Mouse (Mus musculus) T-helper 1 cell (primary cell): ENCODE measurements around the gene Gm10272.

ENCODE experiments used
- in situ Hi-C: fragments of 300-600 bp; cut with MboI, MseI; formaldehyde crosslinking; loops from one replicate; pipeline ENCODE4 v1.15.1; 2025; ENCODE audit warnings: high pct_unique_total_duplicates

The Gm10272 gene

DNA sequence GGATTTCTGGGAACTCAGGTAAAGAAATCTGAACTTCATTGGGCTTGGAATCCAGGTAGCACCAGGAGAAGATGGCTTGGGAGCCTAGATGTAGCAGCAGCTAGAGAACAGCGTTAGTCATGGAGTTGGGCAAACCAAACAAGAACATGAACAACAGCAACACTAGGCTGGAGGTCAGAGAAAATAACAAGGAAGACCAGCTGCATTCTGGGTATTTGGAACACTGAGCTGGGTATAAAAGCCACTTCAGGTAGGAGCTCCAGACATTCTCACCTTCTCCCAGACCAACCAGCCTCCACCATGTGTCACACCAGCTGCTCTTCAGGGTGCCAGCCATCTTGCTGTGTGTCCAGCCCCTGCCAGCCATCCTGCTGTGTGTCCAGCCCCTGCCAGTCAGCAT, at the start of gene Gm10272:
Gene Gm10272 (plus strand): TSS at position 301 of the 400 bp plus-strand sequence.
- in situ Hi-C loops = loop anchor here (25.0 kb wide), 1 partner anchor 1031 kb away; no protein-coding TSS in a partner anchor

DNA sequence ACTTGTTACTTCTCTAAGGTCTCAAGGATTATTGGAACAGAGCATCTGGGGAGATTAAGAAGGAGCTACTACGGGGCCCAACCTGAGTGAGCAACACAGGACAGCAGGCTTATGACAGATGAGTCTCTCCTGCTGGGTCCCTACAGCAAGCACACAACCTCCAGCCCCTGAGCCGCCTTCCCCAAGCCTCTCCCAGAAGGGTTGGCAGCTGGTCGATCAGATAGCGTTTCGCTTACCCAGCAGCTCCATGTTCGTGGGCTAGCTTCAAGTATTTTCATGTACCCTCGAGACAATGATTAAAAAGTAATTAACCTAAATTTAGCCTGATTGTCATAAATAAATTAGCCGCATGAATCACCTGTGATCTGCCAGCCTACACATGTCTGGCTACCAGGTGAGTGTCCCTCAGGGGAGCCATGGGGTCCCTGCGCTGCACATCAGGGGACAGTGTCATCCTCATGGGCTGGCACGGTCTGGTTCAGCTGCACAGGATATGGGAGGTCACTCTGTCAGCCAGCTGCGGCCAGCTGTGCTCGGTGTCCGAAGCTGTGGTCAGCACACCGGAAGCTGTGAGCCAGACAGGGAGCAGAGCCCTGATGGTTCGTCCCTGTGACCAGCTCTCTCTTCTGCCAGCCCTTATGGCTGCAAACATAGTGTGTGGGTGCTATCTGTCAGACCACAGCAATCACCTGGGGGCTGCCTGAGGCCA, 48.0 kb upstream of the Gm10272 start:
- in situ Hi-C loops = no loop called here

DNA sequence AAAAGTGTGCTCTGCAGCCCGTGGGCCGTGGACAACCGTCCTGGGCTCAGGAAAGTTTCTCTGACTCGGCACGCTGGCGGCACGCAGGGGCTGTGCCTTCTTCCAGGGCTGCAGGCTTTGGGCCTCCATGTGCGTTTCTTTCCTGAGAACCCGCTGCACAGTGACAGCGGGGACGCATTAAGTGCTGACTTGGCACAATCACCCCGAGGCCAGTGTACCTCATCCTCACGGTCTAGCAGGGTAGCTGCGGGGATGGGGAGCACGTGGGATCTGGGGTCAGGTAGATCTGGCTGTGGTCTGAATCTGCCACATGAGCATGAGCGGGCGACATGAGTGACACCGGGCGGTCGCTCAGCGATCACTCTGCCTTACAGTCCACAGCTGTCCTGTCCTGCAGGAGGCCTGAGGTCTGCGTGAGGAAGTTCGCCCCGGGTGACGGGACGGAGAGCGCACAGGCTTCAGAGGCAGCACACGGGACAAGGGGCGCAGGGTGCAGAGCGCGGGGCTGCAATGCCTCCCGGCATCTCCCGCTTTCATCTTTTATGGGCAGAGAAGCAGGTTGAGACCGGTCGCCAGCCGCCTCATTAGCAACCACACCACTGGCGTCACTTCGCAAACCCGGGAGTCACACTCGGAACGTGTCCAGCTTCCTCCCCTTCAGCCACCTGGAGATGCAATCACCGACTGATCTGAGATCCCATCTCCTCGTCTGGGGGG, 42.3 kb upstream of the Gm10272 start:
- in situ Hi-C loops = no loop called here

DNA sequence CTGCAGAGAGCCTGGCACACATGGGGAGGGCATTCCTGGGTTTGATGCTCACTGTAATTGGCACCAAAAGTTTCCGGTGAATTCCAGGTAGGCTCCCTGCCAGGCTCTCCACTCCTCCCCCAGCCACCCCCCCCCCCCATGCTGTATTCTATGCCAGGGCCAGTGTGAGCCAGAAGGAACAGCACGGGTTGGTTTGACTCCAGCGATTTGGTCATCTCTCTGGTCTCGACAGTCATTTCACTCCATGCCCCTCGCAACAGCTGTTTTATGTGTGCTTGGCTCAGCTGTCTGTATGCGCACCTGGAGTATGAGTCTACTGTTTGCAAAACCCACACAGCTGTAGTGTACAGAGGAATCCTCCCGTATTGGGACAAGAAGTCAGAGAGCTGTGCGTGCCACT, 40.1 kb upstream of the Gm10272 start:
- in situ Hi-C loops = no loop called here

DNA sequence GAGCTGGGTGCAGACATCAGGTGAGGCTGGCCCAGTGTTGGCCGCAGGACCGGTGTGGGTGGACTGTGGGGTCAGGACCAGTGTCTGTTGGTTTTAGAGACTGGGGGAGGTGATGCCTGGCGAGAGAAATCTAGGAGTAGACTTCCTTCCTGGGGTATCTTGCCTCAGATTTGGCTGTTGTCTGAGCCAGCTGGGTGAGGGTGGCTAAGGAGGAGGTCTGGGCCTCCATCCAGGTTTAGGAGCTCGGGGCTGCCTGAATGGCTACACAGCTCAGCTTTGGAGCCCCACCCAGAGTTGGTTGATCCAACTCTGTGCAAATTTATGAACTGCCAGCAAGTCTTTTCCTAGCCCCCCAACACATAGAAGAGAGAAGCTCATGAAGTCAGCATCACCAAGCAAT, 39.0 kb upstream of the Gm10272 start:
- in situ Hi-C loops = no loop called here

DNA sequence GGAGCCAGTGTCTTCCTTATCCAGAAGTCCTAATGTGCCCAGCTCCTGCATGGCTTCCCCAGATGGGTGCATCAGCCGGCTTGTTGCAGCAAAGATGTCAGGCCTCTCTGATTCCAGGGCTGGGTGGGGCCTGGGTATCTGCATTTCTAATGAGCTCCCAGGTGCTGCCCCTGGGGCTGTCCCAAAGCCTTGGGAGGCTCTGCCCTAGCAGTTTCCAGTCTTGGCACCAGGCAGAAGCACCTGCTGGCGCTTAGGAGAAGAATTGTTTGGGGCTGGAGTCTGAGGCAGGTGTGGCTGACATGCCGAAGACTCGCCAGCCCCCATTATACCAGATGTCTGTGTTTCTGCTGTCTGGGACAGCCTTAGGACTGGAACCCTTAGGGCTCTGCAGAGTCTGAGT, 35.7 kb upstream of the Gm10272 start:
- in situ Hi-C loops = no loop called here

DNA sequence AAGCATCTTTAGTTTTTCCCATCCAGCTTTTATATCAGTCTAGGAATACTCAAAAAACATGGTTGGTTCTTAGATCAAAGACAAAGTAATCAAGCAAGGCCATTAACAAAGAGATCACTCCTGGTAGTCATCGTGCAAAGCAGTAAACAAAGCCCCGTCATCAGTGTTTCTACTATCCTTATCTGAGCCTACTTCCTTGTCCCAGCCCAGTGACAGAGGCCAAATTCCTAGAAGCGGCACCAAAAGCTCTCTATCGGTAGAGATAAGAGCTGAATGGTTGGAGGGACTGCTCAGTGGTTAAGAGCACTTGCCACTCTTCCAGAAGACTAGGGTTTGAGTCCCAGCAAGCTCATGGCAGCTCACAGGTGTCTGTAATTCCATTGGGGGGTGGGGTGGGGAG, 34.9 kb upstream of the Gm10272 start:
- in situ Hi-C loops = no loop called here

DNA sequence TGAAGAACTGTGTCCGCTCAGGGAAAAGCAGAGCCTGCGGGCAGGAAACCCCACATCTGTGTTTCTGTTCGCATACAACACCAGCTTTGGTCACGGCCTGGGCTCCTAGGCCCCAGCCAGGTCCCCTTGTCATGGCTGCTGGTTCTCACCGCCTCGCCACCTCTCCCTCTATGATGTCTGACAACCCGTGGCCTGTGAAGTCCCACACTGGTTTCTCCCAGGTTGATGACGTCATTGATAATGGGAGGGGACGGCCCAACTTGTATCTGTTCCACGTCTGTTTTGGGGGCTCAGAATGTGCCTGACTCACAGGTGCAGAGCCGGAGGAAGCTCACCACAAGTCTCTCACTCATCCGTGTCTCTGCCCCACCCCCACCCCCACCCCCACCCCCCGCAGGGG, 32.7 kb upstream of the Gm10272 start:
- in situ Hi-C loops = no loop called here

DNA sequence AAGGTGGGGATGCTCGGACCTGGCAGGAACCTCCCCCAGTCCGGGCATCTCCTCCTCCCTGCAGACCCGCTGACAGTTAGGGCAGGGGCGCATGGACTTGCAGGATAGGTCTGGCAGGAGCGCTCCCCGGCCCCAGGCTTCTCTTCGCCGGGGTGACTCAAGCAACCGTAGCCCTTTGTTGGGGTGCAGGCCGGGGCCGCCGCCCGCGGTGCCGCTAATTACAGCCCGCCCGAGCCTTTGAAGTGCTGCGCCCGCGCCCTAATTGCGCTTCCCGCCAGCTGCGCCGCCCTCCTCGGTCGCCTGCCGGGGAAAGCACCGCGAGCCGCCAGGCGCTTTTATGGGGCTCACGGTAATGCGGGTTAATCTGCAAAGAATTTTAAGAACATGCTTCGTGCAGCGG, 28.9 kb upstream of the Gm10272 start:
- in situ Hi-C loops = loop anchor here (25.0 kb wide), 1 partner anchor 1960 kb away; the partner anchor contains the start of genes Odf3l2 and Shc2

DNA sequence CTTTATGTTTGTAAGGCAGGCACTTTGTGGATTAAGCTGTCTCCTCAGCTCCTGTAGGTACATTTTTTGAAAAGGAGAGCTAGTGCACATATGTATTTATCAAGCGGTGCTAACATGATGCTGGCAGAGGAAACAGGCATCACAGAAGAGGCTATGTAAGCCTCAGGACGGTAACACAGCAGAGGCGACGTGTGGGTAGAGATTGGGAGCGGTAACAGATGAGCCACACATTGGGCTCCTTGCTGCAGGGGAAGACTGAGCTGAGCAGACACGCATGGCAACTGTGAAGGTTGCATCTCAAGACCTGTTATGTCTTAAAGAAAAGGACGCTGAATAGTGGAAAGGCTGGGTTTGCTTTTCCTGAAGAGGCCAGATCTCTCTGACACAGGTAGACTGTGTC, 23.4 kb upstream of the Gm10272 start:
- in situ Hi-C loops = loop anchor here (25.0 kb wide), 1 partner anchor 1954 kb away; the partner anchor contains the start of genes Odf3l2 and Shc2

DNA sequence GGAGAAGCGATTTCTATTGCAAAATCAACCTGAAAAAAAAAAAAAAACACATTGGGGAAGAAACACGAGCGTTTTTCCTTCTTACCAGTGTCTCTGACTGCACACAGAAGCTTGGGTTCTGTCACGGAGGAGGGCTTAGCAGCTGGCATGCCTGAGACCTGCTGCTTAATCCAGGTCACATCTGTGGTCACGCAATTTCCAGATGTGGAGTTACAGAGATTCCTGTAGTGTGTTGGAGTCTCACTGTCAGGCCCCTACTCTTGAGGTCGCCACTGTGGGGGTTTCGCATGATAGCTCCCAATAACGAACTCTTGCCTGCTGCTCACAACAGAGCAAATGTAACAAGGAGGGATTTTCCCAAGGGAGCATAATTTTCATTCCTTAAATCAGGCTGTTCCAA, 22.2 kb upstream of the Gm10272 start:
- in situ Hi-C loops = loop anchor here (25.0 kb wide), 1 partner anchor 1953 kb away; the partner anchor contains the start of genes Odf3l2 and Shc2

DNA sequence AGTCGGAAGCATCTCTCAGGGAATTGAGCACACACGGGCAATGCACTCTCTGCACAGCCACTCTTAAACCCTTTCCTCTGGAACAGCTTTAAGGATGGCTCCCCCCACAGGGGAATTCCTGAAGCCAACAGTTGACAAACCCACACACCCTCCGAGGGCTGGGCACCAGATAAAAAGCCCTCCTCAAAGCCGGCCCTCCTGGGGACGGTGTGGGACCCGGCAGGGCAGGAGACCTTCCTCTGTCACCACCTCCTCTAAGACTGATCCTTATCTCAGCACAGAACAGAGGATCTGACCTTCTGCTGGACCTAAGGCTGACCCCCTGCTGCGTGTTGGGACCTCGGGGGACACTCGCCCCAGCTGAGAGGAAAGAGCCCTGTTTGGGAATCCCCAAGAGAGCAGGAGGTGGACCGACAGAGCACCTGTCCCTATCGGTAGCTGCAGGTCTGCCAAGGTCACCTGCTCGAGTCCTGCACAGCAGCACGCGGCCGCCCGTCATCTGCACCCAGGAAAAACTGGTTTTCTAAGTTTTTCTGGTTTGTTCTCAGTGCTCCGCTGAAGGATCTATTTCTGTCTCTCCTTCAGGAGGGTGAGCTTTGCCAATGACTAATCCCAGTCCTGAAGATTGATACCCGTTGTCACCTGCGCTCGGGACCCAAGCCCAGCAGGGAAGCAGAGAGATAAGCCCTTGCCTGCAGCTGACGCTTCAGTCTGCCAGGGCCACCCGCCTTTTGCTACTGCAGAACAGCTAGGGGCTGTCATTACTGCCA, 20.3 kb upstream of the Gm10272 start, which contains the start of gene Tspear:
Gene Tspear (plus strand): TSS at position 675 of the 770 bp plus-strand sequence.
- in situ Hi-C loops = loop anchor here (25.0 kb wide), 1 partner anchor 1951 kb away; the partner anchor contains the start of genes Odf3l2 and Shc2

DNA sequence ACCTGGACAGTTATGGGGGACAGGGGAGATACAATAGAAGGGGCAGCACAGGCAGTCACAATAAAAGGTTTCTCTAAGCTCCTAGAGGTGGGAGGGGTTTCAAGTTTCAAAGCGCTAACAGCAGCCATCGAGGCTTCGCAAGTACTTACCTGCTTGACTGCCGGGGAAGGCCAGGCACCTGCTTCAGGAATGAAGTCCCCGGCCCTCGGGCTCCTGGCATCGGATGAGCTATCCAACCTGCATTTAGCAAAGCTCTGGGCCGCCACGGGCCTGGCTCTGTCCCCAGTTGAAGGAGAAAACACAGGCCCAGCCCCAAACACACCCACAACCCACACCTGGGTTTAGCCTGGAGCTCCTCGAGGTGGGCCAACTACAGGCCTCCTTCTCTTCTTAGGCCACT, 19.4 kb upstream of the Gm10272 start:
- in situ Hi-C loops = loop anchor here (25.0 kb wide), 1 partner anchor 1950 kb away; the partner anchor contains the start of genes Odf3l2 and Shc2

DNA sequence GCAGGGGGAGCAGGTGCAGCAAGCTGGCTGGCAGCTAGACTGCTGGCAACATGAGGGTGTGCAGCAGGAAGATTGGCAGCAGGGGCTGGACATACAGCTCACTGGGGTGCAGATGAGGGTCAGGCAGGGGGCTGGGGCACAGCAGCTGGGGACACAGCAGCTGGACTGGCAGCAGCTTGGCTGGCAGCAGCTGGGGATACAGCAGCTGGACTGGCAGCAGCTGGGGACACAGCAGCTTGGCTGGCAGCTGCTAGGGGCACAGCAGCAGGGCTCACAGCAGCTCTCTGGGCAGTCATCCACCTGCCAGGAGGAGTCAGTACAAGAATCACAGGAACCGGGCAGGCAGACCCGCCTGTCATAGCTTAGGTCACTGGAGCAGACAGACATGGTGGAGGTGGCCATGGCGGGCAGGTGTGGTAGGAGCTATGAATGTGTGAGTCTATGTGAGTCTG, 16.0 kb upstream of the Gm10272 start, which contains the start of gene Gm19402:
Gene Gm19402 (minus strand): TSS at position 402 of the 452 bp plus-strand sequence.
- in situ Hi-C loops = loop anchor here (25.0 kb wide), 1 partner anchor 1947 kb away; the partner anchor contains the start of genes Odf3l2 and Shc2

DNA sequence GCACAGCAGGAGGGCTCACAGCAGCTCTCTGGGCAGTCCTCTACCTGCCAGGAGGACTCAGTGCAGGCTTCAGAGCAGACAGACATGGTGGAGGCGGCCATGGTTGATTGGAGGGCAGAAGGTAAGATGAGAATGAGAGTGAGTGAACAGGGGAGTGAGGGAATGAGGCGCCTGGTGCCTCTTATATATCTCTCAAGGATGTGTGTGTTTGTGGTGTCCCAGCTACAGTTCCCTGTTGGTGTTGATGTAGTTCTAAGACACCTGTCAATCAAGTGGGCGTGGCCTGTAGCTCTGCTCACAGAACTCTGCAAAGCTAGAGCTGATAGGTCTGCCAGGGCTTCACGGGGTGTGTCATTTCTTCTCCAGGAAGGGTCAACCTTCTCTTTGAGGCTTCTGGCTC, 9.3 kb upstream of the Gm10272 start, which contains the start of gene Gm9508:
Gene Gm9508 (minus strand): TSS at position 101 of the 400 bp plus-strand sequence.
- in situ Hi-C loops = loop anchor here (25.0 kb wide), 1 partner anchor 1940 kb away; the partner anchor contains the start of genes Odf3l2 and Shc2

DNA sequence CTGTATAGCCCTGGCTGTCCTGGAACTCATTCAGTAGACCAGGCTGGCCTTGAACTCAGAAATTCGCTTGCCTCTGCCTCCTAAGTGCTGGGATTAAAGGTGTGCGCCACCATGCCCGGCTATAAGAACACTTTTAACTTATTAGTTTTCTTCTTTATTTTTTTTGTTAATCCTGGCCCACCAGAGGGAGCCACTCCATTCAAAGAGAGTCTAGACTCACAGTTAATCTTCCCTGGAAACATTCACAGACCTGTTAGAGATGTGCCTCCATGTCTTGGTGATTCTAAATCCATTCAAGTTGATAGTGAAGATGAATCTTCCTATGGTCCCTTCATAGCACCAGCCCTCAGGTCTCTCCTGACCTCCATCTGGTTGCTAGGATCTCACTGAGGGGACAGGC, 3.4 kb downstream of the Gm10272 start:
- in situ Hi-C loops = loop anchor here (25.0 kb wide), 1 partner anchor 1027 kb away; no protein-coding TSS in a partner anchor

DNA sequence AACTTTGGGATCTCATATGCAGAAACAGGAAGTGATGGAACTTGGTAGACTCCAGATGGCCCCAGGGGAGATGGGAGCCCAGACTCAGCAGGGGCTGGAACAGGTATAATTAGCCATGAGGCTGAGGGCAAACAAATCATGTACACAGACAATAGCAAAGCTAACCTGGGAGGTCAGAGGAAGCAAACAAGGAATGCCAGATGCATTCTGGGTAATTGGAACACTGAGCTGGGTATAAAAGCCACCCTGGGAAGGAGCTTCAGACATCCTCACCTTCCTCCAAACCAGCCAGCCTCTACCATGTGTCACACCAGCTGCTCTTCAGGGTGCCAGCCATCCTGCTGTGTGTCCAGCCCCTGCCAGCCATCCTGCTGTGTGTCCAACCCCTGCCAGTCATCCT, 4.7 kb downstream of the Gm10272 start, which contains the start of gene Gm10024:
Gene Gm10024 (plus strand): TSS at position 301 of the 400 bp plus-strand sequence.
- in situ Hi-C loops = loop anchor here (25.0 kb wide), 1 partner anchor 1026 kb away; no protein-coding TSS in a partner anchor

DNA sequence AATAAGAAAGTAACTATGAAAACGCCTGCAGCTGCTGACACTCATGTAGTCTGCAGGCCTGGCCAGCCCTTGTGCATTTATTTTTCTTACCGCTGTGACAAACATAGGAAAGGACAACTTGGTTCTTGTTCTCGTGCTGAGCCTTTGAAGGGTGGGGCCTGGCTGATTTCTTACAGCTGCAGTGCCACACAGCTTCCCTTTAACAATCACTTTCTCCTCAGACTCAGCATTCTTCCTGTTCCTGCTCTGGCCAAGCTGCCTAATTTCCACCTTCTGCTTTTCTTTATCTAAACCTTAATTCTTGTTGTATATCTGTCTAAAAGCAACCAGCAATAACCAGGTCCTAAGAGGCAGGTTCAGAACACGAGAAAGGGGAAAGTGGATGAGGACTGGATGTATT, 7.3 kb downstream of the Gm10272 start:
- in situ Hi-C loops = loop anchor here (25.0 kb wide), 1 partner anchor 1024 kb away; no protein-coding TSS in a partner anchor

DNA sequence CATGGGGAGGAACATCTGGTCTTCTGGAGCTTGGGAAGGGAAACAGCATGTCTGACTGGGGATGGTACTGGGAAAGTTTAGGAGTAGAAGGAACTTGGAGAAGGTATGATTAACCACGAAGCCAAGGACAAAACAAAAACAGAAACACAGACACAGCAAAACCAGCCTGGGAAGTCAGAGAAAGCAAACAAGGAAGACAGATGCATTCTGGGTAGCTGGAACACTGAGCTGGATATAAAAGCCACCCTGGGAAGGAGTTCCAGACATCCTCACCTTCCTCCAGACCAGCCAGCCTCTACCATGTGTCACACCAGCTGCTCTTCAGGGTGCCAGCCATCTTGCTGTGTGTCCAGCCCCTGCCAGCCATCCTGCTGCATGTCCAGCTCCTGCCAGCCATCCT, 9.1 kb downstream of the Gm10272 start, which contains the start of gene Gm10142:
Gene Gm10142 (plus strand): TSS at position 301 of the 400 bp plus-strand sequence.
- in situ Hi-C loops = loop anchor here (25.0 kb wide), 1 partner anchor 1022 kb away; no protein-coding TSS in a partner anchor

DNA sequence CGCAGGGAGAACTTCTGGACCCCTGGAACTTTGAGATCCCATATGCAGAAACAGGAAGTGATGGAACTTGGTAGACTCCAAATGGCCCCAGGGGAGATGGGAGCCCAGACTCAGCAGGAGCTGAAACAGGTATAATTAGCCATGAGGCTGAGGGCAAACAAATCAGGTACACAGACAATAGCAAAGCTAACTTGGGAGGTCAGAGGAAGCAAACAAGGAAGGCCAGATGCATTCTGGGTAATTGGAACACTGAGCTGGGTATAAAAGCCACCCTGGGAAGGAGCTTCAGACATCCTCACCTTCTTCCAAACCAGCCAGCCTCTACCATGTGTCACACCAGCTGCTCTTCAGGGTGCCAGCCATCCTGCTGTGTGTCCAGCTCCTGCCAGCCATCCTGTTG, 13.9 kb downstream of the Gm10272 start, which contains the start of gene Krtap12-1:
Gene Krtap12-1 (plus strand): TSS at position 301 of the 400 bp plus-strand sequence.
- in situ Hi-C loops = loop anchor here (25.0 kb wide), 1 partner anchor 1017 kb away; no protein-coding TSS in a partner anchor
